Mouse (Mus musculus): ENCODE results near the gene Eef1e1. TPM values are rescaled to one million over a fixed set of nuclear protein-coding genes. Genes with fewer than 3 reads are reported as not detected.
"Not testable (repeated sequence)": the region's sequence is repeated elsewhere in the genome, so short reads cannot be mapped to it uniquely, and the experiment has no call there.

Gene Eef1e1
- polyA plus RNA-seq (2015; fragmentation: Nextera tagmentation; extraction: Ambion mirVana), result 57.1 and 61.2 TPM in 2 replicates

GRCm38 (mm10) chr13:38658528-38659280, at the start of gene Eef1e1:
Gene Eef1e1, minus strand, starts transcription at chr13:38659058.
- peak within 1 kb of the TSS; percentile 91 for H3K9ac ChIP-seq
- peak within 1 kb of the TSS; percentile 78 for H3K27ac ChIP-seq
- no peaks in the 10 kb centered on the region for H3K27me3 ChIP-seq
- H3K4me1 ChIP-seq (replicated peaks), result peaks cover 38% of the 10 kb centered on the region
- H3K36me3 ChIP-seq, result peaks cover 28% of the 10 kb centered on the region
- DNase-seq (peak; percentile 99), ATAC-seq (ENCODE audit: low read depth) (peak; percentile 98)
- peak within 1 kb of the TSS; percentile 85 for H3K4me3 ChIP-seq (replicated peaks)
- whole genome bisulfite sequencing (ENCODE audit: insufficient replicate concordance), result 0% methylated on average over 59 of the region's 59 CpGs
- peak within 1 kb of the TSS; percentile 89 for H3K4me2 ChIP-seq
- peaks cover 9% of the 10 kb centered on the region; the same call in 1 of the 2 replicates for H3K9me3 ChIP-seq (replicated peaks)

GRCm38 (mm10) chr13:38690845-38691244, 32.0 kb upstream of the Eef1e1 start:
- WGBS (ENCODE audit: insufficient replicate concordance), result 63% methylated on average over 6 of the region's 6 CpGs
- no peak overlapping the region for H3K27ac ChIP-seq
- no peaks in the 10 kb centered on the region for H3K27me3 ChIP-seq
- ATAC-seq (ENCODE audit: low read depth) (no peak), DNase-seq (no peak)
- no peaks in the 10 kb centered on the region for H3K36me3 ChIP-seq
- H3K9me3 ChIP-seq (replicated peaks), result no peaks in the 10 kb centered on the region
- H3K4me2 ChIP-seq, result no peak overlapping the region
- no peaks in the 10 kb centered on the region for H3K4me1 ChIP-seq (replicated peaks)
- H3K4me3 ChIP-seq (replicated peaks), result no peak overlapping the region
- H3K9ac ChIP-seq, result no peak overlapping the region

- Histone ChIP-seq H3K27ac (no peak overlapping the region), H3K9me3 (replicated peaks) (no peaks in the 10 kb centered on the region), H3K36me3 (no peaks in the 10 kb centered on the region), H3K4me1 (replicated peaks) (no peaks in the 10 kb centered on the region), H3K9ac (no peak overlapping the region), H3K4me2 (no peak overlapping the region), H3K4me3 (replicated peaks) (no peak overlapping the region), H3K27me3 (no peaks in the 10 kb centered on the region)
- DNase-seq, result no peak
- no peak for ATAC-seq (ENCODE audit: low read depth)
- 22% methylated on average over 3 of the region's 3 CpGs for WGBS (ENCODE audit: insufficient replicate concordance)
Measured at GRCm38 (mm10) chr13:38690028-38690427, 31.2 kb upstream of the Eef1e1 start.

GRCm38 (mm10) chr13:38688761-38689160, 29.9 kb upstream of the Eef1e1 start:
- Histone ChIP-seq H3K4me1 (replicated peaks) (no peaks in the 10 kb centered on the region), H3K36me3 (no peaks in the 10 kb centered on the region), H3K4me3 (replicated peaks) (no peak overlapping the region), H3K27ac (no peak overlapping the region), H3K9me3 (replicated peaks) (no peaks in the 10 kb centered on the region), H3K27me3 (no peaks in the 10 kb centered on the region), H3K9ac (no peak overlapping the region), H3K4me2 (no peak overlapping the region)
- 73% methylated on average over 11 of the region's 11 CpGs for WGBS (ENCODE audit: insufficient replicate concordance)
- ATAC-seq (ENCODE audit: low read depth) (no peak), DNase-seq (no peak)

GRCm38 (mm10) chr13:38672336-38672735, 13.5 kb upstream of the Eef1e1 start:
- no peak for DNase-seq
- H3K9ac ChIP-seq, result no peak overlapping the region
- H3K4me1 ChIP-seq (replicated peaks), result peaks cover 4% of the 10 kb centered on the region; the same call in 1 of the 2 replicates
- H3K27ac ChIP-seq, result no peak overlapping the region
- no peaks in the 10 kb centered on the region for H3K9me3 ChIP-seq (replicated peaks)
- H3K36me3 ChIP-seq, result no peaks in the 10 kb centered on the region
- H3K27me3 ChIP-seq, result no peaks in the 10 kb centered on the region
- H3K4me3 ChIP-seq (replicated peaks), result no peak overlapping the region
- no peak overlapping the region for H3K4me2 ChIP-seq
- ATAC-seq (ENCODE audit: low read depth), result no peak
- WGBS (ENCODE audit: insufficient replicate concordance), result 71% methylated on average over 9 of the region's 9 CpGs

GRCm38 (mm10) chr13:38671451-38671850, 12.6 kb upstream of the Eef1e1 start:
- not testable (repeated sequence) for H3K27me3 ChIP-seq; ATAC-seq (ENCODE audit: low read depth); H3K9ac ChIP-seq; DNase-seq; H3K36me3 ChIP-seq; H3K27ac ChIP-seq; H3K4me2 ChIP-seq; H3K9me3 ChIP-seq (replicated peaks); H3K4me3 ChIP-seq (replicated peaks); H3K4me1 ChIP-seq (replicated peaks)
- WGBS (ENCODE audit: insufficient replicate concordance), result 76% methylated on average over 6 of the region's 6 CpGs

- Histone ChIP-seq H3K27ac (no peak overlapping the region), H3K36me3 (no peaks in the 10 kb centered on the region), H3K4me2 (no peak overlapping the region), H3K9me3 (replicated peaks) (no peaks in the 10 kb centered on the region), H3K9ac (no peak overlapping the region), H3K4me3 (replicated peaks) (no peak overlapping the region), H3K27me3 (no peaks in the 10 kb centered on the region), H3K4me1 (replicated peaks) (peaks cover 18% of the 10 kb centered on the region)
- no peak for DNase-seq
- ATAC-seq (ENCODE audit: low read depth), result no peak
Measured at GRCm38 (mm10) chr13:38670051-38670450, 11.2 kb upstream of the Eef1e1 start.

- Histone ChIP-seq H3K27ac (no peak overlapping the region), H3K4me3 (replicated peaks) (no peak overlapping the region), H3K36me3 (no peaks in the 10 kb centered on the region), H3K9ac (no peak overlapping the region), H3K4me1 (replicated peaks) (peaks cover 31% of the 10 kb centered on the region), H3K9me3 (replicated peaks) (no peaks in the 10 kb centered on the region), H3K27me3 (no peaks in the 10 kb centered on the region), H3K4me2 (no peak overlapping the region)
- ATAC-seq (ENCODE audit: low read depth), result peak; percentile 47; the same call in 1 of the 2 replicates
- peak; percentile 68 for DNase-seq
- 5% methylated on average over 2 of the region's 2 CpGs for WGBS (ENCODE audit: insufficient replicate concordance)
Measured at GRCm38 (mm10) chr13:38668514-38668913, 9.7 kb upstream of the Eef1e1 start.

GRCm38 (mm10) chr13:38664753-38665152, 5.9 kb upstream of the Eef1e1 start:
- peak overlapping the region; percentile 27; the same call in 1 of the 2 replicates for H3K9ac ChIP-seq
- 15% methylated on average over 1 of the region's 1 CpGs for WGBS (ENCODE audit: insufficient replicate concordance)
- peak; percentile 27 for DNase-seq

GRCm38 (mm10) chr13:38659524-38660136, 772 bp upstream of the Eef1e1 start:
- Histone ChIP-seq H3K4me1 (replicated peaks) (peaks cover 46% of the 10 kb centered on the region), H3K4me2 (peak overlapping the region; percentile 89), H3K9ac (no peak overlapping the region), H3K27ac (peak overlapping the region; percentile 77), H3K9me3 (replicated peaks) (peaks cover 9% of the 10 kb centered on the region; the same call in 1 of the 2 replicates), H3K27me3 (no peaks in the 10 kb centered on the region), H3K4me3 (replicated peaks) (0 out of 2 replicates have a peak overlapping the region, but pooled peaks have one; percentile 85), H3K36me3 (peaks cover 18% of the 10 kb centered on the region)
- ATAC-seq (ENCODE audit: low read depth), result no peak
- no peak for DNase-seq
- WGBS (ENCODE audit: insufficient replicate concordance), result 58% methylated on average over 12 of the region's 12 CpGs

More at GRCm38 (mm10) chr13:38664753-38665152, 5.9 kb upstream of the Eef1e1 start:
- H3K9me3 ChIP-seq (replicated peaks), result peaks cover 9% of the 10 kb centered on the region; the same call in 1 of the 2 replicates
- peak overlapping the region; percentile 64 for H3K27ac ChIP-seq
- no peaks in the 10 kb centered on the region for H3K36me3 ChIP-seq
- no peaks in the 10 kb centered on the region for H3K27me3 ChIP-seq
- ATAC-seq (ENCODE audit: low read depth), result peak; percentile 95
- H3K4me2 ChIP-seq, result peak overlapping the region; percentile 49
- no peak overlapping the region for H3K4me3 ChIP-seq (replicated peaks)
- H3K4me1 ChIP-seq (replicated peaks), result peaks cover 39% of the 10 kb centered on the region

GRCm38 (mm10) chr13:38657865-38658264, 993 bp downstream of the Eef1e1 start:
- no peak for ATAC-seq (ENCODE audit: low read depth)
- H3K36me3 ChIP-seq, result peaks cover 36% of the 10 kb centered on the region
- peak overlapping the region; percentile 78 for H3K27ac ChIP-seq
- peaks cover 38% of the 10 kb centered on the region for H3K4me1 ChIP-seq (replicated peaks)
- peak overlapping the region; percentile 91 for H3K9ac ChIP-seq
- no peaks in the 10 kb centered on the region for H3K27me3 ChIP-seq
- no peak for DNase-seq
- H3K4me2 ChIP-seq, result peak overlapping the region; percentile 89
- 14% methylated on average over 4 of the region's 4 CpGs for WGBS (ENCODE audit: insufficient replicate concordance)
- peak overlapping the region; percentile 85 for H3K4me3 ChIP-seq (replicated peaks)
- peaks cover 8% of the 10 kb centered on the region; the same call in 1 of the 2 replicates for H3K9me3 ChIP-seq (replicated peaks)

All from liver, embryonic 13.5 days (tissue).